Mouse (Mus musculus) skeletal muscle tissue, adult 2 months (tissue): Measurements from ENCODE around the gene Catsperg2.
"Not testable (repeated sequence)": the region's sequence is repeated elsewhere in the genome, so short reads cannot be mapped to it uniquely, and the experiment has no call there.

Source experiments
- DNase-seq: peaks from one replicate; pipeline ENCODE4 v3.0.0-alpha.2; 2012; ENCODE audit warnings: low read depth, low spot score

The Catsperg2 gene

GRCm38 (mm10) chr7:29726860-29727259 lies at the start of gene Catsperg2:
Catsperg2 (minus strand) TSS chr7:29727032.
- not testable (repeated sequence) for DNase-seq

- no peak for DNase-seq
Measured at GRCm38 (mm10) chr7:29776568-29776967, 49.7 kb upstream of the Catsperg2 start.

GRCm38 (mm10) chr7:29774371-29774770 lies 47.5 kb upstream of the Catsperg2 start:
- DNase-seq: no peak

GRCm38 (mm10) chr7:29773503-29773902 lies 46.7 kb upstream of the Catsperg2 start:
- DNase-seq: no peak

GRCm38 (mm10) chr7:29768980-29769379 lies 42.1 kb upstream of the Catsperg2 start:
- no peak for DNase-seq

GRCm38 (mm10) chr7:29768090-29768900 lies 41.5 kb upstream of the Catsperg2 start, which contains the start of gene Zfp84:
Zfp84 (plus strand) TSS chr7:29768552.
- DNase-seq: peak; percentile 93

- DNase-seq: peak; percentile 83
Measured at GRCm38 (mm10) chr7:29767058-29767686, 40.3 kb upstream of the Catsperg2 start.

GRCm38 (mm10) chr7:29764702-29765101 lies 37.9 kb upstream of the Catsperg2 start:
- DNase-seq: no peak

GRCm38 (mm10) chr7:29760476-29760875 lies 33.6 kb upstream of the Catsperg2 start:
- DNase-seq: no peak

GRCm38 (mm10) chr7:29742258-29742657 lies 15.4 kb upstream of the Catsperg2 start:
- DNase-seq: no peak

- no peak for DNase-seq
Measured at GRCm38 (mm10) chr7:29728055-29728454, 1.2 kb upstream of the Catsperg2 start.

- DNase-seq: not testable (repeated sequence)
Measured at GRCm38 (mm10) chr7:29725461-29726142, 1.2 kb downstream of the Catsperg2 start.

- not testable (repeated sequence) for DNase-seq
Measured at GRCm38 (mm10) chr7:29708891-29709290, 17.9 kb downstream of the Catsperg2 start.

- DNase-seq: not testable (repeated sequence)
Measured at GRCm38 (mm10) chr7:29695231-29695630, 31.6 kb downstream of the Catsperg2 start.

- no peak for DNase-seq
Measured at GRCm38 (mm10) chr7:29681868-29682267, 45.0 kb downstream of the Catsperg2 start.
